Mouse (Mus musculus): ENCODE data around the gene Vamp8.

The Vamp8 gene

DNA sequence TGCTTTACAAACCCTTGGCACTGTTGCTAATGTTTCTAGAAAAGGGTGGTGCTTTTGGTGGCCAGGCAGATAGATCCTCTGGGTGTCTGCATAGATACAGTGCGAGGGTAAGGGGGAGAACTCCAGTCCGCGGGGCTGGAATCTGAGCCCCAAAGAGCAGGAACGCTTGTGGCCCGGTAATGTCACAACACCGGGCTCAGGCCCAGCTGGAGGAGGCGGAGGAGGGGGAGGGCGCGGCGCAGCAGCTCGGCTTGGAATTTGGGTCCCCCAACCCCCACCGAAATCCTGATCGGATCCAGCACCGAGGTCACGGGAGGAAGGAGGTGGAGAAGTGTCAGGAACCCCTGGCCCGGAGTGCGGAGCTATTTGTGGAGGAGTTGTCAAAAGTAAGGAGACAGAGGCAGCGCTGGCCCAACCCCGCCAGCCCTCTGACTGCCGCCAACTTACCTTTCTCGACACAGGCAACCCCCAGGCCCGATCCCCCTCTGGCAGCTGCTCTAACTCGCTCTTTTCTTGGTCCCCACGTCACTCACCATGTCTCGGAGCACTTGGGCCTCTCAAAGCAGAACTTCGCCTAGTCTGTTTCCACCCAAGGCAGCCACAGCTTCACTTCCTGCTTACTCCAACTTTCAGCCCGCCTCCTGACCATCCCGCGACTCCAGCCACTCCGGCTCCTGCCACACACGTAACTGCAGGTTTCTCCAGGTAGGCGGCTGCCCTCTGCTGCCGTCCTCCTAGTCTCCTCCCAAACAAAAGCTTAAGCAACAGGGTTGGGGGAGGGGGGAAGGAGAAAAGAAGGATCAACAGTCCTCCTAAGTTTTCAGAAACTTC, at the start of gene Vamp8:
Gene Vamp8 (minus strand): TSS at position 763 of the 831 bp plus-strand sequence.
- peak; percentile 91 for DNase-seq (ENCODE audit: low spot score)

DNA sequence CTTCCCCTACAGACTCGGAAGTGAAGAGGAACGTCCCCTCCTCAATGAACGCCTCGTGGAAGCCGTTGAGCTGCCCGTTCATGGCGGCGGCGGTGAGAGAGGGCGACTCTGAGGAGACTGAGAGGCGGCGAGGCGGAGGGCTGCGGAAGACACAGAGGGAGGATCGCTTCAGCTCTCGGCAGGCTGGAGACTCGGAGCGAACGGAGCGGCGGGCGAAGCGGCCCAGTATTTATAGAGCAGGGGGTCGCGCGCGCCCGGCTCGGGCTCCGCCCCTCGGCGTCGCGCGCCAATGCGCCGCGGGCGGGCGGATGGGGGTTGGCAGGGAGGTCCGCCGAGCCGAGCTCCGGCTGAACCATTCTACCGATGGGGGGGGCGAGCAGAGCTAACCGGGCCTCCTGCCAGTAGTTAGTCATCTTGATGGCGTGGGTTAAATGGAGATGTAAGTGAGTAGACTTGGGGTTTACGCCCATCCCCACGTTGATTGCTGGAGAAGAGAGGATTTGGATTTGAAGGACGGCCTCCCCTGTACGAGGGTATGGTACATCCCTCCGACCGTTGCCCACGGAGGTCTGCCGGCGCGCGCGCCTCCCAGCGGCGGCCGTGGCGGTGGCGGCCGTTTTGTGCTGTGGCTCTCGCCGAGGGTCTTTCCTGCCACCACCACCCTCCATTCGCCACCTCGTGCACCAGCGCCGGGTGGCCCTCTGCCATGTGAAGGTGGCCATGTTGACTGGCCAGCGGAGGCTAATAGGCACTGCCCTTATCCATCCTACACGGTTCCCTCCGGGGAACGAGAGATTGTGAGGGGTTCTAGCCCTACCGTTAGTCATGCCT, 49.1 kb upstream of the Vamp8 start, which contains the start of gene Mat2a:
Gene Mat2a (minus strand): TSS at position 204 of the 831 bp plus-strand sequence.
- DNase-seq (ENCODE audit: low spot score) = peak; percentile 92

DNA sequence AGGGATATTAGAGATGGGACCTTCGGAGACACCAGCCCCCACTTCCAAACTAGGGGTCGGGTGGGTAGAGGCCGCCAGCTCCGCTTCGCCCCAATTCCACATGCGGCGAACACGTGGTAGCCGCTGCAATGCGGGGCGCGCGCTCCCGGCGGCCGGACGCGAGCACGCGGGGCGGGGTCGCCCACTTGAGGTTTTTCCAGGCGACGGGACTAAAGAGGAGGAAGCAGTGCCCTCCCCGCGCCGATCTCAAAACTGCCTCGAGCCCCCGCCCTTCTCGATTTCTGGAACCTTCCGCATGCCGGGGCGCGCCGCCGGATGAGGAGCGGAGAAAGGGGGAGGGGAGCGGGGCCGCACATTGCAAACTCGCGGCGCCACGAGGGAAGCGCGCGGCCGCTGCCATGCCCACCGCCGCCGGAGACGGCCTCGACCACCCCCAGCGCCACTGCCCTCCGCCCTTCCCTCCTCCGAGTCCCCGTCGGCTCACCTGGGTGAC, 48.4 kb upstream of the Vamp8 start:
- DNase-seq (ENCODE audit: low spot score) = peak; percentile 95

DNA sequence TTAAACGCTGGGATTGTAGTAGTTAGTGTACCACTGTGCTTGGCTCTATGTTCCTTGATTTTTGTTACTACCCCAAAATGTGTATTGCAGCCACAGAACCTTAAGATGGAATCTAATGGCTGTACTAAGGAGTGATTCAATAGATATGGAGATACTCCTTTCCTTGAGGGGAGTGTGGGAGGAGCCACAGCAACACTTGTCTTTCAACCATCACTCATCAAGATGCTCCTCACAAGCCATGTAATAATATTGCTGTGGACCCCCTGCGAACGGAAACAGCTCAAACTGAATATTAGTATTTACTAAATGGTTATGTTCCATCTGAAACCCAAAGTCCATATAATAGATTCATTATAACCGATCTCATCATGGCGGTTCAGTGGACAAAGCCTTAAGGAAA, 47.7 kb upstream of the Vamp8 start:
- no peak for DNase-seq (ENCODE audit: low spot score)

DNA sequence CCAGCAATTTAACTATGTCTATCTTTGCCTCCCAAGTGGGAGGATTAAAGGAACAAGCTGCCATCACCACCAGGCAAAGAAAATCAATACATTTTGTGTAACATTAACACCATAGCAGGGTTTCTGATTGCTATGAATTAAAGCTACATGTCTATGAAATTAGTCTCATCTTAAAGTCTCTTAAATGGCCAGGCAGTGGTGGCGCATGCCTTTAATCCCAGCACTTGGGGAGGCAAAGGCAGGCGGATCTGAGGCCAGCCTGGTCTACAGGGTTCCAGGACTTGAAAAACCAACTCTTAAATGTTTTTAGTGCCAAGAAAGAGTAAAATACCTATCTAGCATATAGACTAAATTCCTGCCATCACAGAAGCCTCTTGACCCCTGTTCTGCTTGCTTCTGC, 41.6 kb upstream of the Vamp8 start:
- no peak for DNase-seq (ENCODE audit: low spot score)

DNA sequence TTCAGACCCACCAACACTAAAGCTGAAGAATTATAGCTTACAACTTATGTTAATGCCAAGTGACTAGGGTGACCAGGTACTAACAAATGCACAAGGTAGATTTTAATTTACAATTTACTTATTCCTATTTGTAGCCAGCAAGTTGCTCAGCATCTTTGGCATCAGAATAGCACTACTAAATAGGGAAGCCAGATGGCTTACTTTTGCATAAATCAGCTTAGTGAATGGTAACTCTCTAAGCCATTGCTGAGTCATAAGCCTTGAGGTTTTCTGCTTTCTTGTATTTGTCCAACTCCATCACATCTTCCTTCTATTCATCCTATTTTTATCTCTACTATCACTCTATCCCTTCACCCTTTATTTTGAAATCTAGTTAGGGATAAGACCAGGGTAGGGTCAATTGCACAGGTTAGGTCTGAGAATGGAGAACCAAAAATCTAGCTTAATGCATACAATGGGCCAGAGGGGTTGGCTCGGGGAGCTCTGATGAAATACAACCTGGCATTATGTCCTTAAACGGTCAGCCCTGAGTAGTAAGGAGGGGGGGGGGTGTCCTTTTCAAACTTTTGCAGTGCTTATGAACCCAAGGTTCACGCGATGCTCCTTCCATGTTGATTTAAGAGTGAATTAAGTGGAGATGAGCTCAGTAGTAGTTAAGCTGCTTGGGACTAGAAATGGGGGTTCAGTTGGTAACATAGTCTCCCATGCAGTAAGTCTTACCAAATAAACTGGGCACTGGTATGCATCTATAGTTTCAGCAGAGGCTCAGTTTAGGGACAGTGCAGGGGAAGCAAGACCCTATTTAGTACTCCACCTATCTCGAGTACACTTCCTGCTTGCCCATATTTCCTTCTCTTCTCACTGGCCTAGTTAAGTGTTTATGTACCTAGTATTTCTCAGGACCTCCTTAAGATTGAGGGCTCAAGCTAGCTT, 40.8 kb upstream of the Vamp8 start:
- no peak for DNase-seq (ENCODE audit: low spot score)

DNA sequence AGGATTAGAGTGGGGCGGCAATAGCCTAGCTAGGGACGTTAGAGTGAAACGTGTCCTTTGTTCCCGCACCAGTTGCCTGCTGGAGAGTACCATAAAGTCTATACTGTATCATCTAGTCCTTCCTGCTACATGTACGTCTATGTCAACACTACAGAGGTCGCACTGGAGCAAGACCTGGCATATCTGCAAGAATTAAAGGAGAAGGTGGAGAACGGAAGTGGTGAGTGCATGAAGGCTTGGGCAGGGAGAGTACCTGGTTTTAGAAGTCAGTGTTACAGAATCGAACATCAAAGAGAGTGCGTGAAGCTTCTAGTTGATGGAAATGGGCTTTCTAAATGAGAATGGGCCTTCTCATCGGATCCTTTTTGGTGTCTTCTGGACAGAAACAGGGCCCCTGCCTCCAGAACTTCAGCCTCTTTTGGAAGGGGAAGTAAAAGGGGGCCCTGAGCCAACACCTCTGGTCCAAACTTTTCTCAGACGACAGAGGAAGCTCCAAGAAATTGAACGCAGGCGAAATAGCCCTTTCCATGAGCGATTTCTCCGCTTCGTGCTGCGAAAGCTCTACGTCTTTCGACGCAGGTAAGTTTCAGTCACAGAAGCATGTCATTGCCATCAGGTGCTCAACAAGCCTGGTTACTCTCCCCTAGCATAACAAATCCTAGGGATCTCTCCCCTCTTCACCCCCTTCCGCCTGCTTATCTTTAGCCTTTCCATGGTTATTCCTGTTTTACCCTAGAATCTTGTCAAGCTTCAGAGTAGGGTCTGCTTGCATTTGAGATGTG, 38.7 kb upstream of the Vamp8 start:
- DNase-seq (ENCODE audit: low spot score) = no peak

DNA sequence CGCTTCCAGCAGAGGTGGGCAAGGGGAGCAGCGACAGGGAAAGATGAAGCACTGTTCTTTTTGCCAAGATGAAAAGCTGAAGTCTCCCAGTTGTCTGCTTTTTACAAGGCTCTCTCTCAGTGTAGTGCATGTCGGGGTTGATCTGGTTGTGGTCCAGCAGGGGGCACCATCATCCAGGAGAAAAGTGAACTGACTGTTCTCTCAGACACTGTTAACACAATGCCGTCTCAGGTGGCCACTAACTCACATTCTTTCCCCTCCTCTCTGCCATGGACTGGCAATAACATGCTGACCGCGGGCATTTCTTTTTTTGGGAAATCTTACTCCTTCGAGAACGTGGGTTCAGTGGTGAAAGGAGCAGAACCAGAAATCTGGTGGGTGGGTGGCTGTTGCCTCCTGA, 37.5 kb upstream of the Vamp8 start:
- peak; percentile 77 for DNase-seq (ENCODE audit: low spot score)

DNA sequence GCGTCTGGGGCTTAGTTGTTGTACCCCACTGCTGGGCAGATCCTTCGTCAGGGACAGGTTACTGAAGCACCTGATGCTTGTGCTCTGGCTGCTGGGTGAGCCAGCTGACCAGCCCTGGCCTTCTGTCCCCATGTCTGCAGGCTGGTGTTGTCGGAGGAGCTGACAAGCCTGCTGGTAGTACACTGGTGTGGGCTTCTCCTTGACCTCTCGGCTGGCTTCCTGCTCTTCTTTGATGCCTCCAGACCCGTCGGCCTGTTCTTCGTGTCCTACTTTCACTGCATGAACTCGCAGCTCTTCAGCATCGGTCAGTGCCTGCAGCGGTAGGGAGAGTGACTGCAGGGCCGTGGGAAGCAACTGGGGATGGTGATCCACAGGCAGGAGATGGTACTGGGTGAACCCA, 35.1 kb upstream of the Vamp8 start:
- DNase-seq (ENCODE audit: low spot score) = no peak

DNA sequence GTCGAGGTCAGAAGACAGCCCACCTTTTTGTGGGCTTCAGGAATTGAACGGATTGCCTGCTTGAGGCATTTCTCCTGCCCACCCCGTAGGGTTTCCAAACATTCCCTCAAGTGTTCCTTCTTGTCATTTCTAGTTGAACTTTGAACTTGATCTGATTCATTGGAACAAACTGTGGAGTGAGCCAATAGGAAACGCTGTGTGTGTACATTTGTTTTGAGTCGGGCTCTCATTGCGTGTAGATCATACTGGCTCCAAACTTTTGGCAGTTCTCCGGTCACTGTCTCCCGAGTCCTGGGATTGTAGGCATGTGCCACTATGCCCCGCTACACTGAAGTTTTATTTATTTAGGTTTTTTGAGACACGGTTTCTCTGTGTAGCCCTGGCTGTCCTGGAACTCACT, 30.4 kb upstream of the Vamp8 start:
- DNase-seq (ENCODE audit: low spot score) = no peak

DNA sequence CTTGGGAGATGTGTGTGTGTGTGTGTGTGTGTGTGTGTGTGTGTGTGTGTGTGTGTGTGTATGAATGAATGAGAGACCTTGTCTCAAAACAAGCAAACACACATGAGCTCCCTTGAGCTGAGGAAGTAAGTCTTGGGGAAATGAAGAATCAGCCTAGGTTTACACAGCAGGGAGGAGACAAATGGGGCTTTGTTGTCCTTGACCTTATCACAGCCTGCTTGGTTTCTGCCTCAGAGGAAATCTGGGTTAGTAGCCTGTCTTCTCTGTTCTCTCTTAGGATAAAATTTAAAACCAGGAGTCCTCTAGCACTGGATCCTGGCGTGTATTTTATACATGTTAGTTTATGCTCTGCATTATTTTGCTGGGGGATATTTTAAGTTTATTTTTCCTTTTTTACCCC, 29.3 kb upstream of the Vamp8 start:
- DNase-seq (ENCODE audit: low spot score) = no peak

DNA sequence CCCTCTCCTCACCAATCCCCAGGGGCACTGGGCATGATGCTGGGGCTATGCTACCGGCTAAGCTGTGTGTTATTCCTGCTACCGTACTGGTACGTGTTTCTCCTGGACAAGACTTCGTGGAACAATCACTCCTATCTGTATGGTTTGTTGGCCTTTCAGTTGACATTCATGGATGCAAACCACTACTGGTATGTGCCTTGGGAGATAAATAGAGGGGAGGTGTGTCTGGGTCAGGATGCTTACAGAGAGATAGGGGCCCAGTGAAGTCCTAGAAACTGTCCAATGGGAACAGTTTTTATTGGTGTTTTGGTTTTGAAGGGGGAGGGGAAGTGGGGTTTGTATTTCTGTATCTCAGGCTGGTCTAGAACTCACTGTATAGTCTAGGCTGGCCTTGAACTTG, 27.8 kb upstream of the Vamp8 start:
- DNase-seq (ENCODE audit: low spot score) = no peak

DNA sequence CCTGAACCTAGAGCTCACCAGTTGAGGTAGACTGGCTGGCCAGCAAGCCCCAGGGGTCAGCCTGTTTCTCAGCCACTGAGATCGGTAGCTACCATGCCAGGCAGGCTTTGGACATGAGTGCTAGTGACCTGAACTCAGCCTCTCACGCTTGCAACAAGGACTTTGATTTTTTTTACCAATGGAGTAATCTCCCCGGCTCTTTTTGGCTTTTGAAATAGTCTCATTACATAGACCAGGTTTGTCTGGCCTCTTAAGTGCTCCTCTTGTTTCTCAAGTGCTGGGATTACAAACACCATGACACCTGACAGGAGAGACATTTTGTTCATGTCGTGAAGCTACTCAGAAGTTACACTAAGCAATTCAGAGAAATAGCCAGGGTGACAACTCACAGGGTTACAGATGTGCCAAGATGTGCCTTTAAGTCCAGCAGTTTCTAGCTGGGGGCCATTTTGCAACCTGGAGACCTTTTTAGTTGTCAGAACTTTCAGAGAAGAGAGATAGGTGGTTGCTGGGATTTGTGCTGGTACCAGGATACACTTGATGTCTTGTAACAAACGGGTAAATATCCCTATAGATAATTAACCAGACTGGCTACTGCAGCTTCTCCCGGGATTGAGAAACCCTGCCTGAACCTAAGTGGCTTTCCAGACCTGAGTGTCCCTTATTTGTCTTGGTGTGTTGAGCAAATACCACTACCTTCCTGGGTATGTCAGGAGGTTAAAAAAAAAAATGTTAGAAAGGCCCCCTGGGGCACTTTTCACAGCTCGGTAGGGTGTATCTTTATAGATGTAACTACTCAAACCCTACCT, 25.7 kb upstream of the Vamp8 start:
- DNase-seq (ENCODE audit: low spot score) = peak; percentile 75

DNA sequence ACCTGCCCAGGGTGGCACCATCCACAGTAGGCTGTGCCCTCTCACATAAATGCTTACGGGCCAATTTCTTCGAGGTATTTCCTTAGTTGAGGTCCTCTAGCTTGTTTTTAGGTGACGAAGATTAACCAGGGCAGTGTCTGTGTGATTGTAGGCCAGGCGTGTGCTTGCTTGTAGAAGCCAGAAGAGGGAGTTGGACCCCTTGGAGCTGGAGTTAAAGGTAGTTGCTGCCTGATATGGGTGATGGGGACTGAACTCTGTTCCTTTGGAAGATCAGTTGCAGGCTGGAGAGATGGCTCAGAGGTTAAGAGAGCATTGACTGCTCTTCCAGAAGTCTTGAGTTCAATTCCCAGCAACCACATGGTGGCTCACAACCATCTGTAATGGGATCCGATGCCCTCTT, 24.7 kb upstream of the Vamp8 start:
- no peak for DNase-seq (ENCODE audit: low spot score)

DNA sequence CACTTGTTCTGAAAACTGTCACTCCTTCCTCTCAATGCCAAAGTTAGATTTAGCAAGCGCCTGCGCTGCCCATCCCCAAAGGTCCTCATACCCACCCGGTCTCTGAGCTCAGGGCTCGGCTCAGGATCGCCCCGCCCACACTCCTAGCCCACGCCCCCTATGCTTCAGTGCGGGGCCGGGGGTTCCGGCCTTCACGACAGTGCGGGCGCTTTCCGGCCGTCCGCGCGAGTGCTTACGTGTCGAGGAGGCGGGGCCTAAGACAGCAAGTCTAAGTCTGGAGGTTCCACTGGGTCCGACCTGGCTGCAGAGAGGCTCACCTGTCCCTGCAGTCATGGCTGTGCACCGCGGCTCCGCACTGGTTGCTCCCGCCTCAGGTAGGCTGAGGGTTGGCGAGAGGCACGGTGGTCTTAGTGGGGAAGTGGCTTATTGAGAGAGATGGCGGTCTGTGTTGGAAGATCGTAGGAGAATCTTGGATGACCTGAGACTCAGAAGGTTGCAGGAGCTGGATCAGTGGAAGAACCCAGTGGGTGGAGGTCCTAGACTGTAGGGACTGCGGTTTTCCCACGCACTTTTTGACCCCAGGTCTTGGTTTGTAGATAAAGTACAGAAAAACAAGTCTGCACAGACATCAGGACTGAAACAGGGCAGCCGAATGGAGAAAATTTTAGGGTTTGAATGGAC, 23.7 kb upstream of the Vamp8 start, which contains the start of gene Ggcx:
Gene Ggcx (plus strand): TSS at position 233 of the 681 bp plus-strand sequence.
- DNase-seq (ENCODE audit: low spot score) = peak; percentile 97

DNA sequence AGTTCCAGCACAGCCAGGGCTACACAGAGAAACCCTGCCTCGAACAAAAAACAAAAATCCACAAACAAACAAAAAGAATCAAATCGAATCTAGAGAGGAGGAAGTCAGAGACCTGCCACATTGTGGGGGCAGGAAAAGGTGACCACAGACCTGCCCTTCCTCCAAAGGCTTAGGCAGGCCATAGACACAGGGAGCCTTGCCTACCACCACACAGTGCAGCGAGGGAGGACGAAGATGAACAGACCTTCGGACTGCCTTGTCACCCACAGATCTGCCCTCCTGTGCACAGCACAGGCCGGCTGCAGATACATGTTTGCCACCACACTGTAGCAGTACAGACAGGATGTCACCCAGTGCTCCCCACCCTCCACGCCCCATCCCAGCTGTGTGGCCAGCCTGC, 20.0 kb upstream of the Vamp8 start:
- DNase-seq (ENCODE audit: low spot score) = no peak

DNA sequence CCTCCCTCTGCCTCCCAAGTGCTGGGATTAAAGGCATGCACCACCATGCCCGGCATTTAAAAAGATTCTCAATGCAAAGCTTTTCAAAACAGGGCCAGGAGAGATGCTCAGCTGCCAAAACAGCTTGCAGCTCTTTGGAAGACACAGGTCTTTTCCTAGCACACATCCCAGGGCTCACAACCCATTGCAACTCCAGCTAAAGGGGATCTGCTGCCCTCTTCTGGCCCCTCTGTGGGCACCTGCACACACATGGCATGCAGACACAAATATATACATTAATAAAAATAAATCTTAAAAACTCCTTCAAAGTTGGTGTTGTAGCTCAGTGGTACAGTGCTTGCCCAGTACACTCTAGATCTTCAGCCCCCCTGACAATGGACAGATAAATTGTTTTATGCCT, 19.5 kb upstream of the Vamp8 start:
- no peak for DNase-seq (ENCODE audit: low spot score)

DNA sequence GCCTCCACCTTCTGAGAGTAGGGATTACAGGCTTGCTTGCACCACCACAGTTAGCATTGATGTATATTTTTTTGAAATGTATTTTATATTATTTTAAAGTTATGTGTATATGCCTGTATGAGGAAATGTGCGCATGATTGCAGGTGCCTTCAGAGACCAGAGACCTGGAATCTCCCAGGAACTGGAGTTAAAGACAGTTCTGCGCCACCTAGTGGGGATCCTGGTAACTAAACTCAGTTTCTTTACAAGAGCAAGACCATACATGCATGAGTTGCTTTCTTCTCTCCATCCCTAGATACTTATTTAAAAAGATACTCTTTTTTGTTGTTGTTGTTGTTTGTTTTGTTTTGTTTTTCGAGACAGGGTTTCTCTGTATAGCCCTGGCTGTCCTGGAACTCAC, 19.1 kb upstream of the Vamp8 start:
- DNase-seq (ENCODE audit: low spot score) = peak; percentile 62

DNA sequence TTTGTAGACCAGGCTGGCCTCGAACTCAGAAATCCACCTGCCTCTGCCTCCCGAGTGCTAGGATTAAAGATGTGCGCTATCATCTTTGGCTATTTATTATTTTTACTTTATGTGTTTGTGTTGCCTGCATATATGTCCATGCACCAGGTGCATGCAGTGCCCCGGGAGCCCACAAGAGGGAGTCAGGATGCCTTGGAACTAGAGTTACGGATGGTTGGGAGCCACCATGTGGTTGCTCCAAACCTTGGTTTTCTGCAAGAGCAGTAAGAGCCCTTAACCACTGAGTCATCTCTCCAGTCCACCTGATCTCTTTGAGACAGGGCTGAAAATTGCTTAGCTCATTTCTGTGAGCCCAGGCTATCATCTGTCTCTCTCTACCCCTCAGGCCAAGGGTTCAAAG, 16.6 kb upstream of the Vamp8 start:
- DNase-seq (ENCODE audit: low spot score) = peak; percentile 88

DNA sequence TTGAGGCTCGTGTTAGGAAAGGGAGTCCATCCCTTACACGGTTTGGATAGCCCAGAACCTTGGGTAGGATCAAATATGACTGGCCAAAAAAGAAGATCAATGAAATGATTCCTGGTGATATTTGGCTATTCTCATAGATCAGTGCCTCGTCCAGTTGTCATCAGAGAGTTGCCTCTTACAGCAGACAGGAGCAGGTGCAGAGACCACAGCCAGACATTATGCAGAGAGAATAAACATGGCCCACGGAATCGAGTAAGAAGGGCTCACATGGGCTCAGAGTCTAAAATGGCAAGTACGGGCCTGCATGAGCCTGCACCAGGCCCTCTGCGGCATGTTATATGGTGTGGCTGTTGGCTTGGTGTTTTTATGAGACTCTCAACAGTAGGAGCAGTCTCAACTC, 14.9 kb upstream of the Vamp8 start:
- DNase-seq (ENCODE audit: low spot score) = no peak

All from lung, postnatal 25 days (tissue).